Mouse (Mus musculus) liver, postnatal 0 days (tissue): ENCODE data around the gene Caprin2.

Source experiments
- CTCF ChIP-seq: sonication (generic); IDR thresholded peaks from 2 replicates; pipeline ENCODE4 v1.5.1; 2016; ENCODE audit warnings: antibody characterized with exemption, low read depth
- EP300 ChIP-seq: IDR thresholded peaks from 2 replicates; pipeline ENCODE4 v1.6.1; 2016; ENCODE audit warnings: antibody characterized with exemption, low read depth, mild to moderate bottlenecking

DNA sequence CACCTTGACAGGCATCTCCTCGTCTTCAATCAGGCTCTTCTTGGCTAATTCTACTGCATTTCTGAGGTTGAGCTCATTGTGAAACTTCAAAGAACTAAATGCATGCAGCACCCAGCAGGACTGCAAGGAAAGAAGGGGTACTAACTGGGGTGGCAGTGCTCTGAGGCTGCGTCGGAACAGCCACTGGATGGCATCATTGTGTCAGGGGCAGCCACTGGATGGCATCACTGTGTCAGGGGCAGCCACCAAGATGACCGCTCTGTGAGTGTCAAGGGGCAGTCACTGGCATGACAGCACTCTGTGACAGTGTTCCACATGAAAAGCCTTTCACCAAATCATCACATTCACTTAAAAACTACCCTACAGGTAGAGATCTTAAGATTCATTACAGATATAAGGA lies 96.3 kb downstream of the Caprin2 start:
- TF ChIP-seq CTCF, result peak; percentile 29; the same call in 1 of the 2 replicates
- no peak for TF ChIP-seq EP300
